Mouse (Mus musculus) gastrocnemius, adult 8-10 months (tissue): ENCODE results near the gene Scgb1c1. TPM values are rescaled to one million over a fixed set of nuclear protein-coding genes. Genes with fewer than 3 reads are reported as not detected.

ENCODE experiments used
- DNase-seq, 2 experiments: peaks; one replicate each; pipeline ENCODE4 v3.0.0; 2022; ENCODE audit warnings: low spot score in 2 of 2
- total RNA-seq, 4 experiments: library from RNA; stranded (reverse); gene quantifications; 2 replicates each; pipeline ENCODE4 v1.2.4; 2022

Scgb1c1 gene
- total RNA-seq, 4 experiments from 2014 or later, result not detected

GRCm38 (mm10) chr7:140843806-140844205, 1.5 kb upstream of the Scgb1c1 start:
- no peak for DNase-seq

- DNase-seq, result no peak
Measured at GRCm38 (mm10) chr7:140845683-140846082, 336 bp downstream of the Scgb1c1 start.

DNA sequence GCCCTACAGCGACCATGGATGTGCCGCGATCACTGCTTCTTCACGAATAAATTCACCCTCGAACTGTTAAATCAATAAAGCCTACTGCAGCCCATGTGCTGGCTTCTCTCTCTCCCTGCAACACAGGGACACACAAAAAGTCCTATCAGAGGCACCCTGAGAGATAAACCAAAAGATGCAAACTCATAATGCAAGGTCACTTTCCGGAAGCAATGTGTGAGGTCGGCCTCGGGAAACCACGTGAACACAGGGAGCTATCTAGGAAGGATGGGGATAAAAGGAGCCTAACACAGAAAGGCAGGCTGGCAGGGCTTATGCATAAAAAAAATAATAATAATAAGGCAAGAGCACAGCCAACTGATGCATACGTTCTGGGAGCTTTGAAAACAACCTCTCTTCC, 1.3 kb downstream of the Scgb1c1 start:
- no peak for DNase-seq

- DNase-seq, result no peak
Measured at GRCm38 (mm10) chr7:140847755-140848580, 2.6 kb downstream of the Scgb1c1 start, which contains the start of gene Odf3. TSS of gene Odf3 (plus strand) at chr7:140847805.

DNA sequence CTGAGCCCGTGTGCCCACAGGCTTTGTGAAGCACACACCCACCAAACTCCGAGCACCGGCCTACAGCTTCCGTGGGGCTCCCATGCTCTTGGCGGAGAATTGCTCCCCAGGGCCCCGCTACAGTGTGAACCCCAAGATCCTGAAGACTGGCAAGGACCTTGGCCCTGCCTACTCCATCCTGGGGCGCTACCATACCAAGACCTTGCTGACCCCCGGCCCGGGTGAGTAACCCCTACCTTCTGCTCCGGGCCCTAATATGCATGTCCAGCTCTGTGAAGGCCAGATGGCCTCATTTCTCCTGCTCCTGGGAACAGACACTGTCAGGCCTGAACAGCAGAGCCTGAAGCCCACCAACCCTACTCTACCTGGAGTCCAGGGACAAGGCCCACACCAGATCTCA, 3.2 kb downstream of the Scgb1c1 start:
- DNase-seq, result no peak

GRCm38 (mm10) chr7:140851916-140852315, 6.6 kb downstream of the Scgb1c1 start:
- DNase-seq, result no peak

DNA sequence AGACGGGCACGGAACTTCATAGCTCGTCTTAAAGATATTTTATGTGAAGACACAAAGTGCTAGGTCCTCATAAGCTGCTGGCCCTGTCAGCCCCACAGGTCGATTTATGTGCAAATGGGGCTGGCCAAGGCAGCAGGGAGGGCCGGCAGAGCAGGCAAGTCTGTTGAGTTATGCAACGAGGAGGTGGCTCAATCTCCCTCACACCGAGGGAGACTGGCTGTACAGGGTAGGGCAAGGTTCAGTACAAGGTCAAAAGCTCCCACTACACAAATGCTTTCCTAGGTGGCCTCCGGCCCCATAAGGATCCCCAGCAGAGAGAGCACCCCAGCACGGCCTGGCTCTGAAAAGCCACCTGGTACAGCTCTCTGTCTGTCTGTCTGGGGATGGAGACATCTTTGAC, 8.0 kb downstream of the Scgb1c1 start:
- DNase-seq, result no peak

DNA sequence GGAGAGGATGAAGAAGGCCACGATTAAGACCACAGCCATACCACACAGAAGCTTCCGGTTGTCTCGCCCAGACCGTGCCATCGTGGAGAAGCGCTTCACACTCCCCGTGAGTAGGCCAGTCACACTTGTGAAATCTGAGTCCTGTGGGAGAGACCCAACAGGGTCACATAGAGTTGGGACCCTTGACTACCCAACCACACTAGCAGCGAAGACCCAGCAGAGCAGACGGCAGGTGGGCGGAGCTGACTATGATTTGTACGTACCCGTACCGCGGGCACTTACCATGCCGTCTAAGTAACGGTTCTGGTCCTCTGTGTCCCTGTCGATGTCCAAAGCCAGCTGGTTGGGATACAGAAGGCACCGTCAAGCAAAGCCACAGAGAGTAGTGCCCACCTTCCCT, 9.1 kb downstream of the Scgb1c1 start:
- no peak for DNase-seq

GRCm38 (mm10) chr7:140855181-140855580, 9.8 kb downstream of the Scgb1c1 start:
- DNase-seq, result no peak

DNA sequence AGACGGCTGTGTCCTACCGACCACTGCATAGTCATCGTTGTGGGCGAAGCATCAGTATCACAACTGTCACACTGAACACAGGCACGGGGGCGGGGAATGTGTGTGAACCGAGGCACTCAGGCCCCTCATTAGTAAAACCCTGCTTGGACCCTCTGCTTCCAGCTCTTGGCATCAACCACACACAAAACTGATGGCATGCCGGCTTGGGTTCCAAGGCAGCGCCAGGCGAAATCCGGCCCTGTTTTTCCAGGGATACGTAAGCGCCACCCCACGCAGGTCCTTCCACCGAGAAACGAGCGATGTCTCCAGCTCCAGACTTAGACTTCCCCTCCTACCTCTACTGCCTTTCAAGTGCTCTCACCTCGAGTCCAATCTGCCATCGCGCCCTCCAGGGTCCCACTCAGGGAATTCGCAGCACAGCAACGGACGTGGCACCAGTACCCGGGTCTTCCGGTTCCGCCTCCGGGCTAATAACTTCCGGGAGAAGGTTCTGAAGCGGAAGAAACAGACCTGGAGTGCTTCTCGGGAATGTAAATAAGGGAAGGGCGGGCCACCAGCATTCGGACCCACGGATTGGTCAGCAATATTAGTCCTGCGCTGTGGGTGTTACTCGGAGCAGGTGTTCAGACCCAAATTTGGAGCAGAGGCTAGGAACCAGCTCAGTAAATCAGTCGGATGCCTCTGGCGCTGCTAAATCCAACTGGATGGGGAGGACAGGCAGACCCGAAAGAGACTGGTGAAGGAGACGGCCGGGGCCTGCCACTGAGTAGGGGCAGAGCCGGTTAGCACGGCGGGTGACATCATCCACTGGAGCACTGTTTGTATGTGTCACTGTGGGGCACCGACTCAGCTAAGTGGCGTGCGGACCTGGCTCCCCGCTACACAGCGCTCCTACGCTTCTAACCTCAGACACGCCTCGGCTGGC, 10.8 kb downstream of the Scgb1c1 start, which contains the start of gene Gm45785:
Gm45785 (minus strand) TSS at position 472 of the 925 bp plus-strand sequence.
- DNase-seq, result peak; percentile 80 to 86

DNA sequence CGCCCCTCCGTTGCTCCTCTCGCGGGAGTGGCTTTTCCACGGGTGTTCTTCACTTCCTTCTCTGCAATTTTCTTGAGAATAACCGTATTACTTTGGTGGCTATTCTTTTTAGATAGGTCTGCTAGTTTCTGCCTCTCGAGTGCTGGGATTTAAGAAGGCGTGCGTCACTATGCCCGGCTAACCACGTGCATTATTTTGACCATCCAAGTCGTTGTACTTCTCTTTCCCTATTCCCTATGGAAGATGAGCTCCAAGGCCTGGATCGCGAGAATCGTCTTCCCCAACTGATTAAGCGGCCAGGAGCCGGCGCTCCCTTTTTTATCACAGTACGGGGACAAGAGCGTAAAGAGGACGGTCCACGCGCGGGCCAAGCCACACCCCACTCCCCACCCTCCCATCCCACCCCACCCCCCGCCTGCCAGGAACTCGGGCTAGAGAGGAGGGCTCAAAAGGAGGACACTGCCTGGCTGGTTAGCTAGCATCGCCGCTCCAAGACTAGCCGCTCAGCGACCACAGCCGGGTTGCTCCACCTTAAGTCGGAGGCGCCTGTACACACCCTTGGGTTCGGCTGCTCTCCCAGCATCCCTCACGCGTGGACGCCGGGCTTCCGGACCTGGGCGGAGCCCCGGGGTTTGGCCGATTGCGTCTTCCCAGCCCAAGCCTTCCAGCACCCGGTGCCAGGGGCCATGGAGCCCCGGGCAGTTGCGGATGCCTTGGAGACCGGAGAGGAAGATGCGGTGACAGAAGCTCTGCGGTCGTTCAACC, 11.6 kb downstream of the Scgb1c1 start, which contains the start of gene Ric8a:
Ric8a (plus strand) TSS at position 173 of the 765 bp plus-strand sequence.
- peak; percentile 82 to 88 for DNase-seq

- DNase-seq, result no peak
Measured at GRCm38 (mm10) chr7:140857550-140858505, 12.5 kb downstream of the Scgb1c1 start, which contains the start of gene Bet1l. TSS of gene Bet1l (minus strand) at chr7:140857577.

DNA sequence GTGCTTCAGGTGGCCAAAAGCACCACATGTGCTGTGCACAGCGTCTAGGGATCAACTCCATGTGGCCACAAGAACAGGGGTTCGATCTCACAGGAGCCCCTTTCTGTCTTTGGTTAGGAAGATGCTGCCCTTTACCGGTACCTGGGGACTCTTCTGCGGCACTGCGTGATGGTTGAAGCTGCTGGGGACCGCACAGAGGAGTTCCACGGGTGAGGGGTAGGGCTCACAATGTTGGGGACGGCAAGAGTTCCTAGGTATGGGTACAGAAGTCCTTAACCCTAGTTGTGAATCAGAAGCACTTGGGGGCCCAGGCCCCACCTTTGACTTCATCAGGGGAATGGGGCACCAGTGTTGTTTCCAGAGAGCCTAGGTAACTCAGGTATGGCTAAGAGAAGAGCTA, 13.4 kb downstream of the Scgb1c1 start:
- DNase-seq, result no peak

DNA sequence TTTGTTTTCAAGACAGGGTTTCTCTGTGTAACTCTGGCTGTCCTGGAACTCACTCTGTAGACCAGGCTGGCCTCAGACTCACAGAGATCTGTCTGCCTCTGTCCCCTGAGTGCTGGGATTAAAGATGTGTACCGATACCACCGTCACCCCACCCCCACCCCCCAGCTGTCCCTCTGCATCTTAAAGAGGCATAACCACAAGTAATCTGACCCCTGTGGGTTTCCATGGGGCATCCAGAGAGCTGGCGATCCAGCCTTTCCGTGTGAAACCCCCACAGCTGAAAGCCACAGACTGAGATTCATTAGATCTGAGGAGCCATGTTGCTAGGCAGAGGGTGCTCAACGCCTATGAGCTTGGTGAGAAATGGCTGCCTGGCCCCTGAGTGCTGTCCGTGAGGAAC, 14.7 kb downstream of the Scgb1c1 start:
- no peak for DNase-seq

GRCm38 (mm10) chr7:140860728-140861127, 15.4 kb downstream of the Scgb1c1 start:
- no peak for DNase-seq

- no peak for DNase-seq
Measured at GRCm38 (mm10) chr7:140864761-140865160, 19.4 kb downstream of the Scgb1c1 start.

- DNase-seq, result no peak
Measured at GRCm38 (mm10) chr7:140874224-140874623, 28.9 kb downstream of the Scgb1c1 start.

DNA sequence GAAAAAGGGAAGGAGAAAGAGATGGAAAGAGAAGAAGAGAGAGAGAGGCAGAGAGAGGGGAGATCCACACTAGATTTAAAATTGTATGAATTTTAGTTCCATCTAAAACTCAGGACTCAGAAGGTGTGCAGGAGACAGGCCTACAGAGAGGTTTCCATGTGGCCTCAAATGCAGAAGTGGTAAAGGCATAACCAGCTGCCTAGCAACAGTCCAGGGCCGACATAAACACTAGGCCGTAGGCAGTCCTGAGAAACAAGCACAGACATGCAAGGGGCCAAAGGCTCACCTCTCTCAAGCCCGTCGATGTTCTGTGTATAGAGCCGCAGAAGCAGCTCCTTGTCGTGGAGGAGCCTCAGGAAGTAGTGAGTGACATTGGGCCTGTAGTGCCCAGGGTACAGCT, 32.0 kb downstream of the Scgb1c1 start:
- DNase-seq, result no peak

DNA sequence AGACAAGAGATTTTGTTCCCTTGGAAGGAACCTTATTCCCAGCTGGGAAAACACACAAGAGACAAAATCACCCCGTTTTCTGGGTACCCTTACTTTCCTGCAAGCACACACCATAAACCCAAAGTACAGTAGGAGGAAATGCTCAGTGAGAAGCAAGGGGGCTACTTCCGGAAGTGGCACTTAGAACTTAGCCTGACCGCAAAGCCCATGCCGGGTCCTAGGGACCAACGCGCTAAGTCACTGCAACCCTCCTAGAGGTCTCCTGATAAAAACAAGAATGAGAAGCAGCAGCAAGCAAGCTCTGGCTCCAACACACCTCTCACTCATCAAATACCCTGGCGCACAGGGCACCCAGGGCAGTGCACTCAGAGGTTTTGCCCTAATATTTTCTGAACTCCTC, 34.0 kb downstream of the Scgb1c1 start:
- DNase-seq, result no peak

- DNase-seq, result no peak
Measured at GRCm38 (mm10) chr7:140880419-140880818, 35.1 kb downstream of the Scgb1c1 start.
